Mouse (Mus musculus): ENCODE measurements around the gene Cyp2c38. TPM values are rescaled to one million over a fixed set of nuclear protein-coding genes. Genes with fewer than 3 reads are reported as not detected.
"Not testable (repeated sequence)": the region's sequence is repeated elsewhere in the genome, so short reads cannot be mapped to it uniquely, and the experiment has no call there.

Cyp2c38 gene
- polyA plus RNA-seq (2015; fragmentation: Nextera tagmentation; extraction: Ambion mirVana) = not detected in 2 replicates

DNA sequence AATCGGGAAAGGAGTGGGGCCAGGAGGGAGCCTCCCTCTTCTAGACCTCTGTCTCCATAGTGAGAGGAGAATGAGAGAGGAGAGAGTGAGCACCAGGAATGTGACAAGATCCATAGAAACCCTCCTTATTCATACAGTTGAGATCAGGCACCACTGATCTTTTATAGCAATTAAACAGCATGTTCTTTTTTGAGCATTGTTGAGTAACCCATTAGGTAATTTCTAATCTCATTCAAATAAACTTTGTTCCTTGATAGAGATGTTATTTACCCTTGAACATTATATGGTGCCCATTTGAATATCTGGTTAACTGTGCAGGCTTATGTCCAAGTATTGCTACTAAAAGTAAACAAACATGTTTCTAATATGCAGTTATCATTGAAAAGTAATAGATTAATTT lies at the start of gene Cyp2c38:
Cyp2c38 (minus strand) TSS at position 135 of the 400 bp plus-strand sequence.
- H3K36me3 ChIP-seq = no peaks in the 10 kb centered on the region
- H3K27ac ChIP-seq (replicated peaks) = no peak within 1 kb of the TSS
- H3K9ac ChIP-seq (replicated peaks) = no peak within 1 kb of the TSS
- H3K4me2 ChIP-seq (replicated peaks) = no peak within 1 kb of the TSS
- H3K27me3 ChIP-seq = no peaks in the 10 kb centered on the region
- no peaks in the 10 kb centered on the region for H3K4me1 ChIP-seq
- 86% methylated on average over 1 of the region's 1 CpGs for WGBS
- no peak within 1 kb of the TSS for H3K4me3 ChIP-seq
- no peak for ATAC-seq (replicated peaks)
- peaks cover 8% of the 10 kb centered on the region; the same call in 1 of the 2 replicates for H3K9me3 ChIP-seq

- Histone ChIP-seq H3K9ac (replicated peaks) (no peak within 1 kb of the TSS), H3K4me3 (no peak within 1 kb of the TSS), H3K4me1 (no peaks in the 10 kb centered on the region), H3K9me3 (no peaks in the 10 kb centered on the region), H3K27me3 (no peaks in the 10 kb centered on the region), H3K36me3 (no peaks in the 10 kb centered on the region), H3K27ac (replicated peaks) (no peak within 1 kb of the TSS), H3K4me2 (replicated peaks) (no peak within 1 kb of the TSS)
- ATAC-seq (replicated peaks) = no peak
- 83% methylated on average over 4 of the region's 4 CpGs for WGBS
These were observed 47.7 kb upstream of the Cyp2c38 start, which contains the start of gene Cyp2c39 for GRCm38 (mm10) chr19:39510534-39510933. Gene Cyp2c39, plus strand, starts transcription at chr19:39510862.

DNA sequence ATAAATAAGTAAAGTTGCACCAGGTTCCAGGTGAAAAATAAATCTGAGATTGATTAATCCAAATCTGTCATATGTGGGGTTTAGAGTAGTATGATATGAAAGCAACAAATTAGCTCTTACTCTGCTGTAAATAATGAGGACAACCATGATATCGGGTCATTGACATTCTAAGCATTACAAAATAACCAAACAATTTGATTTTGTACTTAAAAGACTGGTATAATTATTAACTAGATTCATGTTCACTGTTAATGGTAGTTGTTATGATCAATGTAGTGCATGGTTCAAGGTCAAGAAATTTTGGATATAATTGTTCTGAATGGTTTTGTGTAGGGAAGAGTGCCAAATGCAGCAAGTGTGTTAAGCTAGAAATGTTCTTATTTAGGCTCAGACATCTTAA lies 46.7 kb upstream of the Cyp2c38 start:
- no peaks in the 10 kb centered on the region for H3K4me1 ChIP-seq
- no peak overlapping the region for H3K4me2 ChIP-seq (replicated peaks)
- H3K4me3 ChIP-seq = no peak overlapping the region
- no peak overlapping the region for H3K27ac ChIP-seq (replicated peaks)
- no peaks in the 10 kb centered on the region for H3K36me3 ChIP-seq
- WGBS = 80% methylated on average over 1 of the region's 1 CpGs
- ATAC-seq (replicated peaks) = no peak
- H3K9ac ChIP-seq (replicated peaks) = no peak overlapping the region
- H3K9me3 ChIP-seq = no peaks in the 10 kb centered on the region
- H3K27me3 ChIP-seq = no peaks in the 10 kb centered on the region

- no peak for ATAC-seq (replicated peaks)
- Histone ChIP-seq H3K27me3 (no peaks in the 10 kb centered on the region), H3K4me1 (no peaks in the 10 kb centered on the region)
These were observed 43.5 kb upstream of the Cyp2c38 start for GRCm38 (mm10) chr19:39506341-39506740.

GRCm38 (mm10) chr19:39483961-39484360 lies 21.1 kb upstream of the Cyp2c38 start:
- not testable (repeated sequence) for H3K36me3 ChIP-seq; ATAC-seq (replicated peaks); H3K4me3 ChIP-seq; H3K9ac ChIP-seq (replicated peaks); H3K4me1 ChIP-seq; H3K27me3 ChIP-seq; H3K4me2 ChIP-seq (replicated peaks); H3K27ac ChIP-seq (replicated peaks)
- H3K9me3 ChIP-seq = peaks cover 11% of the 10 kb centered on the region
- WGBS = 87% methylated on average over 1 of the region's 1 CpGs

More at GRCm38 (mm10) chr19:39506341-39506740, 43.5 kb upstream of the Cyp2c38 start:
- Histone ChIP-seq H3K4me3 (no peak overlapping the region), H3K9ac (replicated peaks) (no peak overlapping the region), H3K4me2 (replicated peaks) (no peak overlapping the region), H3K9me3 (0 out of 2 replicates have a peak, but pooled peaks cover 3% of the 10 kb centered on the region), H3K36me3 (no peaks in the 10 kb centered on the region), H3K27ac (replicated peaks) (no peak overlapping the region)

GRCm38 (mm10) chr19:39463923-39464322 lies 1.0 kb upstream of the Cyp2c38 start:
- no peak overlapping the region for H3K9ac ChIP-seq (replicated peaks)
- no peaks in the 10 kb centered on the region for H3K4me1 ChIP-seq
- H3K27me3 ChIP-seq = no peaks in the 10 kb centered on the region
- H3K36me3 ChIP-seq = no peaks in the 10 kb centered on the region
- ATAC-seq (replicated peaks) = no peak
- 0 out of 2 replicates have a peak, but pooled peaks cover under 1% of the 10 kb centered on the region for H3K9me3 ChIP-seq
- H3K4me3 ChIP-seq = no peak overlapping the region
- H3K4me2 ChIP-seq (replicated peaks) = no peak overlapping the region
- H3K27ac ChIP-seq (replicated peaks) = no peak overlapping the region

Other genes with a start within 250 kb of the Cyp2c38 start
- gene Cyp2c29, start 193.7 kb downstream of the Cyp2c38 start, polyA plus RNA-seq (2015; fragmentation: Nextera tagmentation; extraction: Ambion mirVana) = not detected in 2 replicates
- not detected in 2 replicates for gene Cyp2c39, start 47.8 kb upstream of the Cyp2c38 start, polyA plus RNA-seq (2015; fragmentation: Nextera tagmentation; extraction: Ambion mirVana)
- gene Cyp2c67, start 186.0 kb upstream of the Cyp2c38 start, polyA plus RNA-seq (2015; fragmentation: Nextera tagmentation; extraction: Ambion mirVana) = not detected in 2 replicates